Mouse (Mus musculus) ES-Bruce4 (cell line): Measurements from ENCODE around the gene Hspa12a. TPM values are rescaled to one million over a fixed set of nuclear protein-coding genes. Genes with fewer than 3 reads are reported as not detected.

Experiments
- H3K27ac ChIP-seq: 2 replicates; pipeline ENCODE4 v1.5.1; 2012; ENCODE audit warnings: low read length, inconsistent platforms; ENCODE audit not compliant: insufficient read depth
- H3K27me3 ChIP-seq: 2 replicates; pipeline ENCODE4 v1.6.1; 2012; ENCODE audit warnings: mild to moderate bottlenecking, low read length, inconsistent platforms; ENCODE audit not compliant: control insufficient read depth, poor library complexity, insufficient read depth, severe bottlenecking
- H3K36me3 ChIP-seq: 2 replicates; pipeline ENCODE4 v1.6.1; 2012; ENCODE audit warnings: inconsistent platforms, mild to moderate bottlenecking, low read length, moderate library complexity; ENCODE audit not compliant: control insufficient read depth, poor library complexity, insufficient read depth, severe bottlenecking
- H3K4me1 ChIP-seq: one replicate; pipeline ENCODE4 v1.8.1; 2011; ENCODE audit warnings: low read length; ENCODE audit not compliant: control insufficient read depth, insufficient read depth
- H3K4me3 ChIP-seq: 2 replicates; pipeline ENCODE4 v1.5.1; 2011; ENCODE audit warnings: low read depth, mild to moderate bottlenecking, low read length
- H3K9ac ChIP-seq: 2 replicates; pipeline ENCODE4 v1.6.1; 2012; ENCODE audit warnings: low read depth, mild to moderate bottlenecking, inconsistent platforms; ENCODE audit not compliant: poor library complexity, severe bottlenecking
- H3K9me3 ChIP-seq: replicated peaks from 2 replicates; pipeline ENCODE4 v1.6.1; 2012; ENCODE audit warnings: mild to moderate bottlenecking, low read length, inconsistent platforms; ENCODE audit not compliant: control insufficient read depth, poor library complexity, insufficient read depth, severe bottlenecking
- CTCF ChIP-seq: IDR thresholded peaks from one replicate; pipeline ENCODE4 v1.8.1; 2011; ENCODE audit warnings: low read depth, low read length
- EP300 ChIP-seq: IDR thresholded peaks from 2 replicates; pipeline ENCODE4 v1.6.1; 2011; ENCODE audit warnings: low read depth, low read length; ENCODE audit not compliant: insufficient read depth
- POLR2A ChIP-seq: IDR thresholded peaks from one replicate; pipeline ENCODE4 v1.8.1; 2011; ENCODE audit warnings: low read length; ENCODE audit not compliant: insufficient read depth
- polyA plus RNA-seq: library from polyadenylated mRNA; stranded (reverse); fragments of >200 nt; gene quantifications from 2 replicates; pipeline ENCODE4 v1.2.4, GENCODE M21; 2011; ENCODE audit warnings: low read depth; ENCODE audit not compliant: missing spikeins, insufficient read depth, insufficient read length

Gene Hspa12a
- 6.0 and 6.8 TPM in 2 replicates for polyA plus RNA-seq

DNA sequence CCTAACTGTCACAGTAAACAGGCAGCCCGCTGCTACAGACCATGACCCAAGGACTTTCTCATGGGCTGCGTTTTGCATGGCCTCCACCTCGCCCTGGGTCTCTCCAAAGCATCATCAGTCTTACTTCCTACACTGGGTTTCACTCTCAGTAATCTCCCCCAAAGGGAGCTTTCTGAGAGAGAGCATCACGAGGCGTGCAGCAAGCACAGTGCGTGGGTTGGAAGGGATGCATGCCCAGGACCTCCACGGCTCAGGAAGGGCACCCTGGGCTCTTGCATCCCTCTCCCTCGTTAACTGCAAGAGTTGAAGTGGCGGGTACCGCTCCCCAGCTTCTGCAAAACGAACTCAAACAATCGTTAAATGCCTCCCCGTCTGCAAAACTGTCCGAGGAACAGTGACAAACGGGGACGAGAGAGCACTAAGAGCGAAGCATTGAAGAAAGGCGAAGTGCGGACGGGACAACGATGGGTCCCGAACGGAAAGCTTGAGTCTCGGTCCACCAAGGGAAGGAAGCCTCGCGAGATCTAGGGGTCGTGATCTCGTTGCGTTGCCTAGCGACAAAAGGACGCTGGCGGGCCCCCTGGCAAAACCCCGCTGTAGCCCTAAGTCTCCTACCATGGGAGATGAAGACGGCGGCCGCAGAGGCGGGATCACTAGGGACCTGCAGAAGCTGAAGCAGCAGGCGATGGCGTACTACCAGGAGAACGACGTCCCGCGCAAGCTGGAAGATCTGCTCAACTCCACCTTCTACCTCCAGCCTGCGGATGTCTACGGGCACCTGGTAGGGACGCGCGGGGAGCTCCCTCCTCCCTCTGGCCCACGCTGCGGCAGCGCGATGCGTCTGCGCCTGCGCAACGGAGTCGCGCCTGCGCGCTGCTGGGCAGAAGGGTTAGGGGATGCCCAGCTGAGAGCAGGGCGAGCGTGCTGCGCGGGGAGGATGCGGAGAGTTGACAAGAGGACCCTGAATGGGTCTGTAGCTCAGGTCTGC is at the start of gene Hspa12a, which contains the start of gene Eno4:
TSS of gene Hspa12a (minus strand) at position 814 of the 988 bp plus-strand sequence.
TSS of gene Eno4 (plus strand) at position 585 of the 988 bp plus-strand sequence.
- no peak within 1 kb of the TSS for H3K27ac ChIP-seq
- no peaks in the 10 kb centered on the region for H3K9me3 ChIP-seq
- TF ChIP-seq CTCF: no peak
- 0 out of 2 replicates have a peak, but pooled peaks have one; percentile 2 for TF ChIP-seq EP300
- peak; percentile 93 for TF ChIP-seq POLR2A
- peak within 1 kb of the TSS; percentile 50 for H3K9ac ChIP-seq
- peak within 1 kb of the TSS; percentile 85 for H3K4me3 ChIP-seq
- no peaks in the 10 kb centered on the region for H3K36me3 ChIP-seq
- H3K27me3 ChIP-seq: no peaks in the 10 kb centered on the region
- H3K4me1 ChIP-seq: peaks cover 3% of the 10 kb centered on the region

DNA sequence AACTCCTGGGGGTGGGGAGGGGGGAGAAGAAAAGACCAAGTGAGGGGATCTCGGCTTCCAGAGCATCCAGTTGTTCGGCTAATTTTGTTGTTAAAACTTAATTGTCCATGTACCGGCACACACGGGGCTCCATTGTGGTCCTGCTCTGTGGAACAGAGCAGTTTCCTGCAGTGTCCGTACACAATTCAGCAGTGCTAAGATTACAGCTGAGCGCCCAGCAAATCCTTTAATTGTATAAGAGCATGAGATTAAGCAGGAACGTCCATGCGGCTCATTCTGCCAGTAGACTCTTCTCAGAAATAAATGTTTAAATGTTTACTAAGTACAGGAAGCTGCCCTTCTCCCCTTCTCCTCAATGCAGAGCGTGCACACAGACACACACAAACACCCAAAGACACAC is 38.1 kb upstream of the Hspa12a start:
- Histone ChIP-seq H3K9ac (no peak overlapping the region), H3K27ac (no peak overlapping the region), H3K4me3 (no peak overlapping the region), H3K9me3 (no peaks in the 10 kb centered on the region), H3K27me3 (no peaks in the 10 kb centered on the region), H3K4me1 (peaks cover 2% of the 10 kb centered on the region), H3K36me3 (no peaks in the 10 kb centered on the region)
- no peak for TF ChIP-seq POLR2A
- no peak for TF ChIP-seq CTCF
- TF ChIP-seq EP300: no peak

DNA sequence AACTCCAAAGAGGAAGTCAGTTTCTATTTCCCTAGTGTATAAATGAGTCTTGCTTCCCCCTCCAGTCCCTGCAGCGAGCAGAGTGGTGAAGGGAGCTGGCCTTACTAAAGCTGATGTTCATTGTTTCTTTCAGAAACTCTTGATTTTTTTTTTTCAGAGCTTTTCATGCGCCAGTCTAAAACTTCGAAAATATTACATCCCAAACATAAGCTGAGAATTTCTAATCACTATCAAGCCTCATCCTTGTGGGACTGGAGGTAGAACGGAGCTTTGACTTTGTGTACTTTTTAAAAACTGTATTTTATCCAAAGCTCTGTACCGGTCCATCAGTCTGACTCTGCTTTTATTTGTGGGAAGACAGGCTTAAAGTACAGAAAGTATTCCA is 36.6 kb upstream of the Hspa12a start:
- H3K9me3 ChIP-seq: no peaks in the 10 kb centered on the region
- no peaks in the 10 kb centered on the region for H3K36me3 ChIP-seq
- no peak overlapping the region for H3K9ac ChIP-seq
- TF ChIP-seq CTCF (no peak), EP300 (no peak), POLR2A (no peak)
- H3K4me3 ChIP-seq: no peak overlapping the region
- H3K27me3 ChIP-seq: no peaks in the 10 kb centered on the region
- no peak overlapping the region for H3K27ac ChIP-seq
- H3K4me1 ChIP-seq: peaks cover 2% of the 10 kb centered on the region

DNA sequence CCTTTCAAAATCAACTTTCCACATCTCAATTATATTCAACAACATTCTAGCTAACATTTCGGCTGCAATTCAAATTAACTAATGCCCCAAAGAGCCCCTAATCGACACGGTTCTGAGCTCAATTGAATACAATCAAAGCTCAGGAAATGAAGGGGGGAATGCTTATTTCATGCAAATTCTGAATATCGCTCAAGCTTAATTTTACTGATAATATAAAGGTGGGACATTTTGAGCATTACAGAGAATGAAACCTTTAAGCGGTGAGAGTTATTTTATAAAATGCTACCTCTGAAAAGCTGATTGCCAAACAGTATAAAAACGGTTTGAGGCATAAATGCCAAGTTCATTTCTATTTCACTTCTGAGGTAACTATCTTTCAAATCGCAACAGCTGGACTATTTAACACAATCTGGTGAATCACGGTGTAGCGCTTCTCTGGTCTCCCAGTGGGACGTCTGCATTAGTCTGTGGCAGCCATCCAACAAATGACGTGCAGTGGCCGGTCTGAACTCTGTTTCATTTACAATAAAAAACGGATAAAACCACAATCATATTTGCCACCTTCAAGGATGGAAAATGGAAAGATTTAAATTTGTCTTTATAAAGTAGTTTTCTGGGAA is 36.1 kb upstream of the Hspa12a start:
- Histone ChIP-seq H3K36me3 (no peaks in the 10 kb centered on the region), H3K27me3 (no peaks in the 10 kb centered on the region), H3K27ac (no peak overlapping the region), H3K9me3 (no peaks in the 10 kb centered on the region), H3K4me1 (peaks cover 2% of the 10 kb centered on the region), H3K9ac (no peak overlapping the region), H3K4me3 (no peak overlapping the region)
- TF ChIP-seq CTCF: no peak
- no peak for TF ChIP-seq POLR2A
- TF ChIP-seq EP300: no peak

DNA sequence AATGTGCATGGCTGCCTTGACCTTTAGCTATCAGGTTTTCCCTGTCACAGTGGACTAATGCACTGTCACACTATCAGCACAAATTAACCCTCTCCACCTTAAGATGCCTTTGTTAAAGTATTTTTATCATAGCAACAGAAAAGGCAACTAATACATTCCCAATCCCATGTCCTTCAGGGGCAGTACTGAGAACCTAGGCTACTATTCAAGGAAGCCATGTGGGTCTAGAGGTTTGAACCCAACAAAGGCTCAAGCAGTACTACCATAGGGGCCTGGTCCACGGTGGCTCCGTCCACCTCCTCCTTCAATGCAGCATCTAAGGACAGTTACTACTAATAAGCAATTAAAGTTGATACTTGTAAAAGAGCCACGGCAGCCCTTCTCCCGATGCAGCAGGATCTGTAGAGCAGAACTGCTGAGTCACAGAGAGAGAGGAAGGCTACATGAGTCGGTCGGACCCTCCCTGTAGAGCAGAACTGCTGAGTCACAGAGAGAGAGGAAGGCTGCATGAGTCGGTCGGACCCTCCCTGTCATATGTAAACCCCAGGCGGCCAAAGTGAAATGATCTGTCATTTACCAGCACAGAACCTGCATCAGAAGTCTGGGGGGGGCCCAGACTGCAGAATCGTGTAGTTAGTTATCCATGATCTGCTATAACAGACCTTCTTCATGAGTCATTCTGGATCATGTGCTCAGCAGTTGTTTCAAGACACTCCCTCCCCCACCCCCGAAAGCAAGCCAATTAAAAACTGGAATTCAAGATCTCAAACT is 35.1 kb upstream of the Hspa12a start:
- no peaks in the 10 kb centered on the region for H3K36me3 ChIP-seq
- no peaks in the 10 kb centered on the region for H3K27me3 ChIP-seq
- H3K4me3 ChIP-seq: no peak overlapping the region
- H3K9ac ChIP-seq: peak overlapping the region; percentile 7; the same call in 1 of the 2 replicates
- H3K27ac ChIP-seq: no peak overlapping the region
- no peaks in the 10 kb centered on the region for H3K9me3 ChIP-seq
- H3K4me1 ChIP-seq: peaks cover 2% of the 10 kb centered on the region
- TF ChIP-seq CTCF (no peak), EP300 (no peak), POLR2A (no peak)
